Mouse (Mus musculus) forebrain, embryonic 11.5 days (tissue): ENCODE results near the gene Fbxl2. TPM values are rescaled to one million over a fixed set of nuclear protein-coding genes. Genes with fewer than 3 reads are reported as not detected.

Experiments
- ATAC-seq: fragments of 200-750 bp; cut with Nextera tagmentation; replicated peaks from 2 replicates; pipeline ENCODE4 v1.8.0; 2017; ENCODE audit warnings: moderate TSS enrichment; ENCODE audit not compliant: low FRiP score
- DNase-seq: peaks from one replicate; pipeline ENCODE4 v3.0.0-alpha.2; 2017; ENCODE audit warnings: low spot score
- H3K27ac ChIP-seq: fragments of 300-500 bp; sonication (generic); 2 replicates; pipeline ENCODE4 v1.5.1; 2014; ENCODE audit warnings: low read depth, low read length
- H3K27me3 ChIP-seq: fragments of 300-500 bp; sonication (generic); 2 replicates; pipeline ENCODE4 v1.6.1; 2014; ENCODE audit warnings: mild to moderate bottlenecking, low read length, mixed read lengths; ENCODE audit not compliant: control insufficient read depth, insufficient read depth
- H3K36me3 ChIP-seq: fragments of 300-500 bp; sonication (generic); 2 replicates; pipeline ENCODE4 v1.6.1; 2014; ENCODE audit warnings: mild to moderate bottlenecking, low read length, moderate library complexity, mixed read lengths; ENCODE audit not compliant: control insufficient read depth, insufficient read depth
- H3K4me1 ChIP-seq: fragments of 300-500 bp; sonication (generic); replicated peaks from 2 replicates; pipeline ENCODE4 v1.6.1; 2014; ENCODE audit warnings: low read length, mixed read lengths; ENCODE audit not compliant: control insufficient read depth, insufficient read depth
- H3K4me2 ChIP-seq: fragments of 300-500 bp; sonication (generic); 2 replicates; pipeline ENCODE4 v1.6.1; 2014; ENCODE audit warnings: low read depth, mild to moderate bottlenecking, low read length, moderate library complexity, mixed read lengths; ENCODE audit not compliant: severe bottlenecking
- H3K4me3 ChIP-seq: fragments of 300-500 bp; sonication (generic); 2 replicates; pipeline ENCODE4 v1.5.1; 2014; ENCODE audit warnings: low read depth, low read length
- H3K9ac ChIP-seq: fragments of 300-500 bp; sonication (generic); 2 replicates; pipeline ENCODE4 v1.6.1; 2014; ENCODE audit warnings: low read length
- H3K9me3 ChIP-seq: fragments of 300-500 bp; sonication (generic); 2 replicates; pipeline ENCODE4 v1.6.1; 2016; ENCODE audit warnings: low read length, mixed read lengths; ENCODE audit not compliant: control insufficient read depth
- WGBS: fragments of 180-500 bp; shearing (Covaris S2); extraction: QIAGEN DNeasy Blood & Tissue Kit; methylation state at CpG from one replicate; pipeline ENCODE4 v1.1.7; 2014; 5-methylcytosine and 5-hydroxymethylcytosine counted together
- polyA plus RNA-seq: library from polyadenylated mRNA; unstranded; fragments of >200 nt; fragmentation: Nextera tagmentation; extraction: Ambion mirVana; gene quantifications from 2 replicates; pipeline ENCODE4 v1.2.1, GENCODE M21; 2014

Gene Fbxl2
- polyA plus RNA-seq, 1 experiment from 2014 or later, result 8.4 TPM

DNA sequence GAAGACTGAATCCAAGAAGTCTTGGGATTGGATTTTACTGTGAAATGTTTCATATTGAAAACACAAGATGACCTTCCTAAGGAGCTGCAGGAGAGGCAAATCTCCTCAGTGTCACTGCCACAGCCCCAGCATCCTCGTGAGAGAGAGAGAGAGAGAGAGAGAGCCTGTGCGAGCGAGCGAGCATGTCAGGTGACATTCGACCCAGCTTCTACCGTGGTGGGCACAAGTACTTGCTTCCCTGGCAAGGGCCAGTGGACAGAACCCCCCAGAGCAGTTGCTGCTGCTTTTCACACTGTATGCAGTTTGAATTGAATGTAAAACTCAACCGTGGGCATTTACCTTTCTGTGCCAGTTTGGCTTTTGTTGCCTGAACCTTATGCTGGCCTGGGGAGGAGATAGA is 70.5 kb downstream of the Fbxl2 start:
- Histone ChIP-seq H3K4me1 (no peaks in the 10 kb centered on the region), H3K4me3 (no peak overlapping the region), H3K9me3 (no peaks in the 10 kb centered on the region), H3K36me3 (peaks cover 11% of the 10 kb centered on the region), H3K9ac (no peak overlapping the region), H3K4me2 (no peak overlapping the region), H3K27me3 (no peaks in the 10 kb centered on the region), H3K27ac (no peak overlapping the region)
- 88% methylated on average over 7 of the region's 7 CpGs for WGBS
- ATAC-seq, result no peak
- DNase-seq, result no peak

DNA sequence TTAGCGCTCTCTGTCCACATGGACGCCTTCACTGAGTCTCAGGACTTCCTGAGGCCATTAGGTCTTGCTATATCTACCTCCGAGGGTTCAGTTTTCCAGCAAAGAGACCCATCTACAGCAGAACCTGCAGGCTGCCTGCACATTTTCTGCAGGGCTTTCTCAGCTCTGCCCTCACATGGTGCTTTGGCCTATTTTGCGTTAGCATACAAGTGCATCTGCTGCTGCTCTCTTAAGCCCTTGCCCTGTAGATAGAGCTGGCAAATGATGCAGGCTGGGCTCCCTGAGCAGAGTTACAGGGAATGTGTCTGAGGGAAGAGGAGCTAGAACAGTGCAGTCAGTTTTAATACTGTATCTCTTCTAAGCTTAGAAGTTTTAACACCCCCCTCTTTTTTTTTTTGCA is 71.0 kb downstream of the Fbxl2 start:
- WGBS, result 86% methylated on average over 4 of the region's 4 CpGs
- no peak for ATAC-seq
- peaks cover 11% of the 10 kb centered on the region for H3K36me3 ChIP-seq

DNA sequence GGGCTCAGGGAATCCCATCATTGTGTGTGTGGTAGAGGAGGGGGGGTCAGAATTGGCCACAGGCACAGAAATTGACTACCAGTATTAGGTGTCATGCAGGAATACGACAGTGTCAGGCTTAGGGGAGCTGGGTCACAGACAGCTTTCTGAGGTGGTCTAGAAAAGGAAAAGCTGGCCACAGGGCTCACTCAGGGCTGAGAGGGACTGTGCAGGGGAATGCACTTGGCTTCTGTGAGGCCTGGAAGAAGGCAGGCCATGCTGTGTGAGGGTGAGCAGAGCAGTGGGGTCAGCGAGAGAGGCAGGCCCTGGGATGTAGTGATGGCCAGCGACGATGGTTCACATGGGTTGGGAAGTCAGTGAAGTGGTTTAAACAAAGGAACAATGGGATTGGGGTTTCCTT is 72.1 kb downstream of the Fbxl2 start:
- H3K27me3 ChIP-seq, result no peaks in the 10 kb centered on the region

More for the DNA sequence above, 71.0 kb downstream of the Fbxl2 start:
- Histone ChIP-seq H3K4me3 (no peak overlapping the region), H3K27me3 (no peaks in the 10 kb centered on the region), H3K4me2 (no peak overlapping the region), H3K4me1 (no peaks in the 10 kb centered on the region), H3K27ac (no peak overlapping the region), H3K9me3 (no peaks in the 10 kb centered on the region), H3K9ac (no peak overlapping the region)
- DNase-seq, result no peak

DNA sequence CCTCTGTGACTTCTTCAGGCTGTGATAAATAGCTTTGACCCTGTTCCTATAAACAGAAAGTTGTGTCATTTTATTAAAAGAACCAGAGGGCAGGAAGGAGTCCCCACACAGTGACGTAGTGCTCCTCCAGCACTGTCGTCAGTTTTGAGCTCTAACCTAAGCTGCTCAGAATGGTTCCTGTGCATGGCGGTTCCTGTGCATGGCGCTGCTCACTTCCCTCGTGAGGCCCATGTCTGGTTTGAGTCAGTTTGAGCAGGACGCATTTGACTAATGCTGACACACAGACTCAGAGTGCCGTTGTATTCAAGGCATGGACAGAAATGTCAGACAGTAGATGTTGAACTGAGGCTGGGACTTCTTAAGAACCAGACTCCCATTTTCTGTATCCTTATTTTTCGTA is 74.4 kb downstream of the Fbxl2 start:
- H3K9ac ChIP-seq, result no peak overlapping the region
- ATAC-seq, result no peak

More for the DNA sequence above, 72.1 kb downstream of the Fbxl2 start:
- H3K9me3 ChIP-seq, result no peaks in the 10 kb centered on the region
- H3K36me3 ChIP-seq, result peaks cover 14% of the 10 kb centered on the region
- WGBS, result 66% methylated on average over 4 of the region's 4 CpGs
- no peaks in the 10 kb centered on the region for H3K4me1 ChIP-seq
- ATAC-seq (no peak), DNase-seq (no peak)
- no peak overlapping the region for H3K9ac ChIP-seq
- H3K4me2 ChIP-seq, result no peak overlapping the region
- H3K27ac ChIP-seq, result no peak overlapping the region
- no peak overlapping the region for H3K4me3 ChIP-seq

DNA sequence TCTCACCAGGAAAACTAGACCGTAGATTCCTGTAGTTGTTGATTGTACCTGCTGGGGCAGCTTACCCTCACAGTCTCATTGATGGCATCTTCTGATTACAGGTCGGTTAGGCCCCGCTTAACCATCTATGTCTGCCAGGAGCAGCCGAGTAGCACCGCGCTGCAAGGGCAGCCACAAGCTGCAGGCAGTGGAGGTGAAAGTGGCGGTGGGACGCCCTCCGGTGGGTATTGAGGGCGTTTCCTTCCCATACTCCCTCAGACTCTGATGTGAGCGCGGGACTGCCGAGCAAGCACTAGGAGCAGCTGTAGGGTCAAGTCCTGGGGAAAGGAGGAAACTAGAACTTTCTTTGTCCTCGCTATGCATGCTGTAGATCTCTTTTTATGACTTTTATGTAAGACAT is 76.0 kb downstream of the Fbxl2 start:
- H3K27ac ChIP-seq, result no peak overlapping the region
- no peak for ATAC-seq
- H3K9ac ChIP-seq, result no peak overlapping the region
- H3K4me1 ChIP-seq, result no peaks in the 10 kb centered on the region
- WGBS, result 90% methylated on average over 14 of the region's 14 CpGs
- no peak overlapping the region for H3K4me3 ChIP-seq
- no peaks in the 10 kb centered on the region for H3K27me3 ChIP-seq
- no peak for DNase-seq
- H3K4me2 ChIP-seq, result no peak overlapping the region
- no peaks in the 10 kb centered on the region for H3K9me3 ChIP-seq
- H3K36me3 ChIP-seq, result peaks cover 9% of the 10 kb centered on the region

More for the DNA sequence above, 74.4 kb downstream of the Fbxl2 start:
- peaks cover 11% of the 10 kb centered on the region for H3K36me3 ChIP-seq
- H3K9me3 ChIP-seq, result no peaks in the 10 kb centered on the region
- H3K4me3 ChIP-seq, result no peak overlapping the region
- H3K4me1 ChIP-seq, result no peaks in the 10 kb centered on the region
- no peaks in the 10 kb centered on the region for H3K27me3 ChIP-seq
- H3K4me2 ChIP-seq, result no peak overlapping the region
- 86% methylated on average over 8 of the region's 8 CpGs for WGBS
- no peak for DNase-seq
- H3K27ac ChIP-seq, result no peak overlapping the region

- H3K9ac ChIP-seq, result no peak overlapping the region
- H3K9me3 ChIP-seq, result no peaks in the 10 kb centered on the region
- no peak for DNase-seq
- H3K4me2 ChIP-seq, result no peak overlapping the region
- WGBS, result 91% methylated on average over 8 of the region's 8 CpGs
- no peaks in the 10 kb centered on the region for H3K4me1 ChIP-seq
- H3K27ac ChIP-seq, result no peak overlapping the region
- ATAC-seq, result no peak
- H3K4me3 ChIP-seq, result no peak overlapping the region
- peaks cover 10% of the 10 kb centered on the region for H3K36me3 ChIP-seq
- no peaks in the 10 kb centered on the region for H3K27me3 ChIP-seq
Measured at GRCm38 (mm10) chr9:113969399-113969798, 76.6 kb downstream of the Fbxl2 start.

DNA sequence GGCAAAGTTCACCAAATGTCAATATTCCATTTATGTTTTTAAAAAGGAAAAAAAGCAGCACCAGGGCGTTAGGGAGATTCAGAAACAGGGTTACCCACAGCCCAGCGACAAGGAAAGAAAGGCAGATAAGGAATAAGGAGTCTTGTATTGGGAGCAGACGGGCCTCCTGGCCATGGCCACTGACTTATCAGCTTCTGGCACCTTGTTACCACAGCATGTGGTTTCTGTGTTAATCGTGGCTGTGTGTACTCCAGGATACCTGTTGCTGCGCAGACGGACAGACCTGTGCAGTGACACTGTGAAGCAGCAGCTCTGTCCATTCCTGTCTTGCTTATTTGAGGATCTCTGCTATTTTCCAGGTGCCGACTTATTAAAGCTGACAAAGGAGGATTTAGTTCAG is 77.0 kb downstream of the Fbxl2 start:
- no peak overlapping the region for H3K4me3 ChIP-seq
- no peaks in the 10 kb centered on the region for H3K9me3 ChIP-seq
- no peaks in the 10 kb centered on the region for H3K27me3 ChIP-seq
- ATAC-seq (no peak), DNase-seq (no peak)
- H3K4me1 ChIP-seq, result no peaks in the 10 kb centered on the region
- H3K36me3 ChIP-seq, result peaks cover 10% of the 10 kb centered on the region
- WGBS, result 90% methylated on average over 7 of the region's 7 CpGs
- H3K9ac ChIP-seq, result no peak overlapping the region
- H3K4me2 ChIP-seq, result no peak overlapping the region
- H3K27ac ChIP-seq, result no peak overlapping the region

DNA sequence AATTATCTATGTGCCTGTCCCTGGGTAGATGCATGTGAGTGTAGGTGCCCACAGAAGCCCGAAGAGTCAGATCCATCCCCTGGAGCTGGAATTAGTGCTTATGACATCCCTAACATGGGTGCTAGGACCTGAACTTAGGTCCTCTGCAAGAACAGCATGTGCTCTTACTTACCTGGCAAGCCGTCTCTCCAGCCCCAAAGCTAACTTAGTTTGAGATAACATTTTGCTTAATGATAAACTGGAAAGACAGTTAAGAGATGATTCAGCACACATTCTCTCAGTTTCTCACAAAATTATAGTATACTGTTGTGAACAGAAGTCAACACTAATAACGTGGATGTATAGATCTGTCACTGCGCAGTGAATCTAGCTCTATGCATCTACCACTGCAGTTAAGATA is 79.2 kb downstream of the Fbxl2 start:
- Histone ChIP-seq H3K36me3 (peaks cover 11% of the 10 kb centered on the region), H3K27me3 (no peaks in the 10 kb centered on the region), H3K27ac (no peak overlapping the region), H3K4me2 (no peak overlapping the region), H3K9me3 (no peaks in the 10 kb centered on the region), H3K9ac (no peak overlapping the region), H3K4me1 (no peaks in the 10 kb centered on the region), H3K4me3 (no peak overlapping the region)
- DNase-seq (no peak), ATAC-seq (no peak)
- 94% methylated on average over 4 of the region's 4 CpGs for WGBS

DNA sequence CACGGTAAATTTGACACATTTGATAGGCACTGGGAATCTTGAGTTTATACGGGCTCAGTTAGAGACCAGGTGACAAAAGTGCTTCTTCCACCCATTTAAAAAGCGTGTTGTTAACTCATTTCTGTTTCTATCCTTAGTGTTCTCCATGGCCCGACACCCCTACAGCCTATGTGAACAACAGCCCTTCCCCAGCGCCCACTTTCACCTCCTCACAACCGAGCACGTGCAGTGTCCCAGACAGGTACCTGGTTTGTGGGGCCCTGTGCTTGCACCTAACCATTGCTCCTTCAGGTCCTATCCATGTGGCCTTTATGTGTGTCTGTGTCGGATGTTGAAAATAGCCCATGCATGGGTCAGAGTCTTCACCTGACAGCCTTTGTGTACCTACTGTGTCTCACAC is 81.6 kb downstream of the Fbxl2 start:
- Histone ChIP-seq H3K27ac (no peak overlapping the region), H3K4me2 (no peak overlapping the region), H3K4me1 (no peaks in the 10 kb centered on the region), H3K4me3 (no peak overlapping the region), H3K9ac (no peak overlapping the region), H3K27me3 (no peaks in the 10 kb centered on the region), H3K9me3 (no peaks in the 10 kb centered on the region), H3K36me3 (peaks cover 11% of the 10 kb centered on the region)
- 97% methylated on average over 8 of the region's 8 CpGs for WGBS
- DNase-seq (no peak), ATAC-seq (no peak)
